Comparison of ENCODE assay signal across 8 mouse cellular contexts in genomic region chr8:72134756-72135445, GRCm38 (mm10). TPM values are rescaled to one million over a fixed set of nuclear protein-coding genes. Genes with fewer than 3 reads are reported as not detected.
DNase-seq lines count a peak whose midpoint lies in the region; ATAC-seq lines count a peak whose summit lies in the region.

Gene Tpm4, plus strand, starts transcription at chr8:72134975.

- peak; percentile 59 for ATAC-seq in embryonic facial prominence, embryonic 13.5 days (ENCODE audit: insufficient number of reproducible peaks, insufficient read depth, low FRiP score, low TSS enrichment, low read depth)
- ATAC-seq in limb, embryonic 15.5 days (ENCODE audit: insufficient number of reproducible peaks, low FRiP score, low TSS enrichment, low read depth), result peak; percentile 75
- peak; percentile 86 for ATAC-seq in midbrain, embryonic 15.5 days (replicated peaks)

- H3K27ac ChIP-seq in embryonic facial prominence, embryonic 13.5 days, result peak within 1 kb of the TSS; percentile 100
- peak within 1 kb of the TSS; percentile 99 for H3K27ac ChIP-seq in limb, embryonic 15.5 days
- H3K27ac ChIP-seq in midbrain, embryonic 15.5 days, result peak within 1 kb of the TSS; percentile 81

- peak within 1 kb of the TSS; percentile 97 for H3K9ac ChIP-seq in embryonic facial prominence, embryonic 13.5 days
- peak within 1 kb of the TSS; percentile 89 for H3K9ac ChIP-seq in limb, embryonic 15.5 days
- H3K9ac ChIP-seq in midbrain, embryonic 15.5 days, result peak within 1 kb of the TSS; percentile 78

- DNase-seq in right cerebral cortex, adult 18-20 months, result peak; percentile 28
- no peak for DNase-seq in right cerebral cortex, postnatal 4 days
- DNase-seq in heart, adult 9 months (ENCODE audit: low spot score in 2 of 2), result peak; percentile 75 to 77
- DNase-seq in kidney, adult 8-10 months, result peak; percentile 47 to 57
- peak; percentile 37 to 65 for DNase-seq in spleen, postnatal 10 days (ENCODE audit: low spot score in 2 of 2)

- peaks cover 23% of the 10 kb centered on the region for H3K4me1 ChIP-seq in embryonic facial prominence, embryonic 13.5 days
- peaks cover 14% of the 10 kb centered on the region for H3K4me1 ChIP-seq in limb, embryonic 15.5 days
- peaks cover 17% of the 10 kb centered on the region for H3K4me1 ChIP-seq in midbrain, embryonic 15.5 days

- H3K27me3 ChIP-seq in embryonic facial prominence, embryonic 13.5 days, result no peaks in the 10 kb centered on the region
- H3K27me3 ChIP-seq in limb, embryonic 15.5 days, result no peaks in the 10 kb centered on the region
- H3K27me3 ChIP-seq in midbrain, embryonic 15.5 days (replicated peaks), result no peaks in the 10 kb centered on the region

- peaks cover 23% of the 10 kb centered on the region for H3K36me3 ChIP-seq in embryonic facial prominence, embryonic 13.5 days
- peaks cover 25% of the 10 kb centered on the region for H3K36me3 ChIP-seq in limb, embryonic 15.5 days
- peaks cover 7% of the 10 kb centered on the region; the same call in 1 of the 2 replicates for H3K36me3 ChIP-seq in midbrain, embryonic 15.5 days (replicated peaks)

- peak within 1 kb of the TSS; percentile 76 for H3K4me2 ChIP-seq in embryonic facial prominence, embryonic 13.5 days
- H3K4me2 ChIP-seq in limb, embryonic 15.5 days, result peak within 1 kb of the TSS; percentile 63
- H3K4me2 ChIP-seq in midbrain, embryonic 15.5 days, result peak within 1 kb of the TSS; percentile 65

- H3K9me3 ChIP-seq in embryonic facial prominence, embryonic 13.5 days, result no peaks in the 10 kb centered on the region
- no peaks in the 10 kb centered on the region for H3K9me3 ChIP-seq in limb, embryonic 15.5 days
- H3K9me3 ChIP-seq in midbrain, embryonic 15.5 days, result no peaks in the 10 kb centered on the region

- H3K4me3 ChIP-seq in embryonic facial prominence, embryonic 13.5 days, result peak within 1 kb of the TSS; percentile 79
- H3K4me3 ChIP-seq in limb, embryonic 15.5 days, result peak within 1 kb of the TSS; percentile 85
- H3K4me3 ChIP-seq in midbrain, embryonic 15.5 days, result peak within 1 kb of the TSS; percentile 65

- under 1% methylated on average over 46 of the region's 49 CpGs for WGBS in embryonic facial prominence, embryonic 13.5 days
- under 1% methylated on average over 49 of the region's 49 CpGs for WGBS in limb, embryonic 15.5 days
- WGBS in midbrain, embryonic 15.5 days, result under 1% methylated on average over 43 of the region's 49 CpGs

RNA-seq across cellular contexts. Expression of gene Tpm4, which starts in this region (rescaled TPM):
- 622 and 634 TPM in 2 replicates for polyA plus RNA-seq in embryonic facial prominence, embryonic 13.5 days (2015; fragmentation: Nextera tagmentation; extraction: Ambion mirVana)
- 665 and 704 TPM in 2 replicates for polyA plus RNA-seq in limb, embryonic 15.5 days (2015; fragmentation: Nextera tagmentation; extraction: Ambion mirVana)
- 172 and 176 TPM in 2 replicates for polyA plus RNA-seq in midbrain, embryonic 15.5 days (2015; fragmentation: Nextera tagmentation; extraction: Ambion mirVana)
